Mouse (Mus musculus) stomach, embryonic 16.5 days (tissue): Measurements from ENCODE around the gene Dbp. TPM values are rescaled to one million over a fixed set of nuclear protein-coding genes. Genes with fewer than 3 reads are reported as not detected.

ENCODE experiments used
- ATAC-seq: fragments of 200-750 bp; cut with Nextera tagmentation; 2 replicates; pipeline ENCODE4 v1.8.0; 2017; ENCODE audit warnings: moderate number of reproducible peaks, moderate TSS enrichment; ENCODE audit not compliant: insufficient read depth, low FRiP score
- H3K27ac ChIP-seq: fragments of 300-500 bp; sonication (generic); 2 replicates; pipeline ENCODE4 v1.5.1; 2014; ENCODE audit warnings: low read length
- H3K27me3 ChIP-seq: fragments of 300-500 bp; sonication (generic); 2 replicates; pipeline ENCODE4 v1.6.1; 2014; ENCODE audit warnings: low read length, control low read depth, mixed read lengths; ENCODE audit not compliant: control insufficient read depth, insufficient read depth
- H3K36me3 ChIP-seq: fragments of 300-500 bp; sonication (generic); 2 replicates; pipeline ENCODE4 v1.6.1; 2014; ENCODE audit warnings: low read length; ENCODE audit not compliant: control insufficient read depth, insufficient read depth
- H3K4me1 ChIP-seq: fragments of 300-500 bp; sonication (generic); 2 replicates; pipeline ENCODE4 v1.6.1; 2014; ENCODE audit warnings: low read length, control low read depth, mixed read lengths; ENCODE audit not compliant: control insufficient read depth, insufficient read depth
- H3K4me2 ChIP-seq: fragments of 300-500 bp; sonication (generic); 2 replicates; pipeline ENCODE4 v1.6.1; 2014; ENCODE audit warnings: low read depth, low read length, mixed read lengths
- H3K4me3 ChIP-seq: fragments of 300-500 bp; sonication (generic); replicated peaks from 2 replicates; pipeline ENCODE4 v1.5.1; 2014; ENCODE audit warnings: mild to moderate bottlenecking, low read length
- H3K9ac ChIP-seq: fragments of 300-500 bp; sonication (generic); 2 replicates; pipeline ENCODE4 v1.6.1; 2014; ENCODE audit warnings: low read length
- H3K9me3 ChIP-seq: fragments of 300-500 bp; sonication (generic); replicated peaks from 2 replicates; pipeline ENCODE4 v1.6.1; 2016; ENCODE audit warnings: low read length, control low read depth; ENCODE audit not compliant: control insufficient read depth
- WGBS: fragments of 180-500 bp; shearing (Covaris S2); extraction: QIAGEN DNeasy Blood & Tissue Kit; methylation state at CpG from one replicate; pipeline ENCODE4 v1.1.7; 2014; 5-methylcytosine and 5-hydroxymethylcytosine counted together
- polyA plus RNA-seq: library from polyadenylated mRNA; unstranded; fragments of >200 nt; fragmentation: Nextera tagmentation; extraction: Ambion mirVana; gene quantifications from 2 replicates; pipeline ENCODE4 v1.2.1, GENCODE M21; 2015

Gene Dbp
- polyA plus RNA-seq, 1 experiment from 2014 or later: 2.9 TPM

DNA sequence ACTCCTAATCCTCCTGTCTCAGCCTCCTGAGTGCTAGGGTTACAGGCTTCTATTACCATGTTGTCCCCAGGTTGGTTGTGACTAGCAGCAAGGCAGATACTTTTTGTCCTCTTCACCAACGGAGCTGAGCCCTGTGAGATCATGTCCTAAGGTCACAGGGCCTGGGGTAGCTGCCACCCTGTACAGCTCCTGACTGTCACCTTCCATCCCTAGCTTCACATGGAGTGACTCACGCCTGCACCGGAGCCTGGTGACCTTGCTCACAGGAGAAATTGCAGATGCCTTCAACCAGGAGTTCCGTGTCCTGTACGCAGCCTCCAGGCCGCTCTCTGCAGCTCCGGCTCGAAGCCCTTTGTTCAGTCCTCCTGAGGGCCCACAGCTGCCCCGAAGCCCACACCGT, 21.5 kb downstream of the Dbp start:
- Histone ChIP-seq H3K27me3 (no peaks in the 10 kb centered on the region), H3K4me1 (peaks cover 17% of the 10 kb centered on the region), H3K9ac (no peak overlapping the region), H3K27ac (no peak overlapping the region), H3K36me3 (peaks cover 4% of the 10 kb centered on the region; the same call in 1 of the 2 replicates), H3K4me3 (no peak overlapping the region), H3K4me2 (no peak overlapping the region), H3K9me3 (no peaks in the 10 kb centered on the region)
- no peak for ATAC-seq
- WGBS: 90% methylated on average over 10 of the region's 10 CpGs

DNA sequence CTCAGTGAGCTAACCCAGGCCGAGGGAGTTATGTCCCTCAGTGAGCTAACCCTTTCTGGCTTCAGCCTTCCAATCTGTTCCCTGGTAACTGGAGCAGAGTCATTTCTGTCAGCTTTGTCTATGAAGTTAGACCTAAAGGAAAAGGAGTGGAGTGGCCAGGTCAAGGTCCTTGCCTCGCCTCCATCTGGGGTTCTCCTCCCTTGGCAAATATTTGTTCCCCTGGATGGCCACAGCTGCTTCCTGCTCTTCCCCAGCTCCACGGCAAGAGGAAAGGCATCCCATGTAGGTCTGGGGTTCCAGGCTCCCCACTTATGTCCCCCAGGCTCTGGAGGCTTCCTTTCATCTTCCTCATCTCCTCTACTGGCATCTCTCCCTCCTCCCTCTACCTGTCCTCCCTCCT, 22.7 kb downstream of the Dbp start:
- Histone ChIP-seq H3K27ac (peak overlapping the region; percentile 75), H3K27me3 (no peaks in the 10 kb centered on the region), H3K9me3 (no peaks in the 10 kb centered on the region), H3K9ac (no peak overlapping the region), H3K4me2 (peak overlapping the region; percentile 19; the same call in 1 of the 2 replicates), H3K36me3 (peaks cover 4% of the 10 kb centered on the region; the same call in 1 of the 2 replicates), H3K4me1 (peaks cover 17% of the 10 kb centered on the region), H3K4me3 (no peak overlapping the region)
- ATAC-seq: peak; percentile 56; the same call in 1 of the 2 replicates
- 53% methylated on average over 3 of the region's 3 CpGs for WGBS

DNA sequence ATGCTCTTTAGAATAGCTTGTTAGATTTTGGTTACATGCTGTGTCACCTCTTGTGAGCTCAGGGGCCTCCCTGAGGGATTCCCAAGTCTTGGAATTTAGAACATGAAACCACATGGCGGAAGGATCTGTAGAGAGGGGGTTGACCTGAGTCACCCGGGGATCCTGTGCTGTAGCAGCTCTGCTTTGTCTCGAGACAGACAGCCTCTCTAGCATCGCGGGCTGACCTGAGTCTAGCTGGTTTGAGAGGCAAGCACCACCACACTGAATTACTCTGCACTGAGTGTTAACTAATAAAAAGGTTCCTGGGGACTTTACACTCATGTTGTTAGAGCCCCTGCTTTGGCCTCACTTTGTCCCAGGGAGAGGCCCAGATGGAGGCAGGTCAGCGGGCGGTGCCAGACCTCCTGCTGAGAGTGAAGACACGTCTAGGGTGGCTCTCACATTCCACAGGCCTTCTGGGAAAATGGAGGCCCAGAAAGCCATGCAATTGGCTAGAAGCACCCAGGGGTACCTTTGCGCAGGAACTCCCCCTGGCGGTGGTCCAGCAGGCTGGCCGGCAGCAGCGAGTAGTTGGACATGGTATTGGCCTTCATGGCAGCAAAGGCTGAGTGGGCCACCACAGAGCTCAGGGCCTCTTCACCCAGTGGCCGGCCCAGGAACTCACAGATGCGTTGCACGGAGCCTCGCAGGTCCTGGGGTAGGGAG, 26.0 kb downstream of the Dbp start:
- Histone ChIP-seq H3K9me3 (no peaks in the 10 kb centered on the region), H3K4me2 (no peak overlapping the region), H3K9ac (peak overlapping the region; percentile 43; the same call in 1 of the 2 replicates), H3K4me1 (peaks cover 17% of the 10 kb centered on the region), H3K36me3 (no peaks in the 10 kb centered on the region), H3K4me3 (no peak overlapping the region), H3K27me3 (no peaks in the 10 kb centered on the region), H3K27ac (peak overlapping the region; percentile 82)
- 17% methylated on average over 16 of the region's 16 CpGs for WGBS
- peak; percentile 35; the same call in 1 of the 2 replicates for ATAC-seq

DNA sequence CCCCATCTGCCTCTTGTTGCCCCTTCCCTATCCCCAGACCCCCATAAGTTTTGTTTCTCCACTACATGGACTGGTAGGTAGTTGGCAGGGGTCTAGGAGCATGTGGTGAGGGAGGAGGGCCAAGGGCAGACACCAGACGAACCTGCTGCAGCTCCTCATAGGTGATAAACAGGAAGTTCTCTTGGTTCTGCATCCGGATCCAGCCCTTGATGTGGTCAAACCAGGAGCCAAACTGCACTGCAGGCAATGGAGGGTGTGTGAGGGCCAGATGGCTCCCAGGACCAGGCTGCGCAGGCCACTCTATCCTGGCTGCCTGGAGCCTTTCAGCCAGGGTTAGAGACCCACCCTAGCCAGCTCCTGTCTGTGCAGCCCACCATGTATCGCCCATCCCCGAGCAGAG, 28.6 kb downstream of the Dbp start:
- Histone ChIP-seq H3K4me2 (no peak overlapping the region), H3K9me3 (no peaks in the 10 kb centered on the region), H3K27ac (no peak overlapping the region), H3K4me1 (peaks cover 12% of the 10 kb centered on the region), H3K4me3 (no peak overlapping the region), H3K36me3 (no peaks in the 10 kb centered on the region), H3K9ac (no peak overlapping the region), H3K27me3 (no peaks in the 10 kb centered on the region)
- 82% methylated on average over 5 of the region's 5 CpGs for WGBS
- ATAC-seq: no peak

DNA sequence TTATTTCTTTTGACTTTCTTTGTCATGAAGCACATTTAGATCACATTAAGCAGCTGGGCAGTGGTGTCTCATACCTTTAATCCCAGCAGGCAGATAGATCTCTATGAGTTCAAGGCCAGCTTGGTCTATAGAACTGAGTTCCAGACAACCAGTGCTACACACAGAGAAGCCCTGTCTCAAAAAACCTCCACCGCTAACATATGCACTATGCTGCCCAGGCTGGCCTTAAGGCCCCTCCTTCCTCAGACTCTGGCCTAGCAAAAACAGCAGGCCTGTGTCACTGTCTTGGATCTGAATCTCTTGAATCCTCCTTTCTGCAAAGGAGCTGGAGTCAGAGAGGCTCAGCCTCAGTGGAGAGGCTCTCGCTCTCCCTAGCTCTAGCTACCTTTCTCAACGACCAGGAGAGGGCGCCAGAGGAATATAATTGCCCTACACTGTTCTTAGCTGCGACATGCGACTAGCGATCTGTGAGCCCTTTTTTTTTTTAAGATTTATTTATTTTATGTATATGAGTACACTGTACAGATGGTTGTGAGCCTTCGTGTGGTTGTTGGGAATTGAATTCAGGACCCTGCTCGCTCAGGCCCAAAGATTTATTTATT, 34.4 kb downstream of the Dbp start:
- Histone ChIP-seq H3K9ac (no peak overlapping the region), H3K9me3 (no peaks in the 10 kb centered on the region), H3K36me3 (no peaks in the 10 kb centered on the region), H3K27me3 (no peaks in the 10 kb centered on the region), H3K4me3 (no peak overlapping the region), H3K4me1 (no peaks in the 10 kb centered on the region), H3K4me2 (no peak overlapping the region), H3K27ac (no peak overlapping the region)
- 7% methylated on average over 9 of the region's 9 CpGs for WGBS
- ATAC-seq: peak; percentile 77; the same call in 1 of the 2 replicates

DNA sequence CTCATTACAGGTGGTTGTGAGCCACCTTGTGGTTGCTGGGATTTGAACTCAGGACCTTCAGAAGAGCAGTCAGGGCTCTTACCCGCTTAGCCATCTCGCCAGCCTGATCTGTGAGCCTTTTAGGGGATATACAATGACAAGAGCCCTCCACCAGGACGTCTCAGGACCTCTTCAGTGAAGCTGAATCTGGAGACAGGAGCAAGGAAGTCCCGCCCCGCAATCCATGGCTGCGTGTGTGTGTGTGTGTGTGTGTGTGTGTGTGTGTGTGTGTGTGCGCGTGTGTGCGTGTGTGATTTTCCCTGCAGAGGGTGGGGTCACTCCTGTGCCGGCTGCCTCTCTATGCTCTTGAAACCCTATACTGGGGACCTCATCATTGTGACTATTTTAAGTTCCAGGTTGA, 34.9 kb downstream of the Dbp start:
- no peak for ATAC-seq
- 56% methylated on average over 10 of the region's 10 CpGs for WGBS

DNA sequence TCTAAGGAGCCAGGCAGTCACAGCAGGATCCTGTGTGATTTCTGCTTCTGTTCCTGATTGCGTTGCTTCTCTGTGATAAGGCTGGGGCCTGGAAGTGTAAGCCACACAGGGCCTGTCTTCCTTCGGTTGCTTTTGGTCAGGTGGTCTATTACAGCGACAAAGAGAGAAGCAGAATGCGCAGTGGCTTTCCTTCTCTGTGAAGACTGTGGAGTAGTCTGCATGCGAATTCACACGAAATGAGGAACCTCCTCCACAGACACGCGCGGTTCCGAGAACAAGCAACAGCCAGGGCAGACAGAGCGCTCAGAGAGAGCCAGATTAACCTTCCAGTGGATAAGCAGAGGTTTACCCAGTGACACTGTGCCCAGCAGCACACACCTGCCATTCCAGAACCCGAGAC, 36.4 kb downstream of the Dbp start:
- Histone ChIP-seq H3K9me3 (no peaks in the 10 kb centered on the region), H3K27me3 (no peaks in the 10 kb centered on the region), H3K4me1 (no peaks in the 10 kb centered on the region), H3K9ac (0 out of 2 replicates have a peak overlapping the region, but pooled peaks have one; percentile 9), H3K4me3 (no peak overlapping the region), H3K27ac (no peak overlapping the region), H3K4me2 (peak overlapping the region; percentile 47; the same call in 1 of the 2 replicates), H3K36me3 (no peaks in the 10 kb centered on the region)
- WGBS: 79% methylated on average over 12 of the region's 12 CpGs
- ATAC-seq: no peak

More for the DNA sequence above, 34.9 kb downstream of the Dbp start:
- Histone ChIP-seq H3K4me1 (no peaks in the 10 kb centered on the region), H3K27me3 (no peaks in the 10 kb centered on the region), H3K4me3 (no peak overlapping the region), H3K9me3 (no peaks in the 10 kb centered on the region), H3K36me3 (no peaks in the 10 kb centered on the region), H3K9ac (no peak overlapping the region), H3K27ac (no peak overlapping the region), H3K4me2 (no peak overlapping the region)

DNA sequence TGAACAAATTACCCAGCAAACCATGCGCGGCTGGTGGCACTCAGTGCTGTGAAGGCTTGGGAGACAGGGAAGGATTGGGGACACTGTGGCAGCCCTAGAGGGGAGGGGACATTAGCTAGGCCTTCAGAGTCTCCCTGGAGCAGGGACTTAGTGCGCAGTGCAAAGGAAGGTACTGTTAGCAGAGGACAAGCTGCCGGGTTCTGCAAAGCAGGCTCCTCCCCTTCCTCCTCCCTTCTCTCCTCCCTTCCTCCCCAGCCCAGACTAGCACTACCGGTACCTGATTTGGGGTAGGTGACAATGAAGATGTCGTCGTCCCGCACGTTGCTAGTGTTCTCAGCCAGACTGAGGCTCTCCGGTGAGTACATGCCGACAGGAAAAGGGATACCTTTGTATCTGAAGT, 36.9 kb downstream of the Dbp start:
- Histone ChIP-seq H3K9me3 (no peaks in the 10 kb centered on the region), H3K27ac (no peak overlapping the region), H3K4me3 (peak overlapping the region; percentile 34), H3K9ac (peak overlapping the region; percentile 49), H3K4me1 (no peaks in the 10 kb centered on the region), H3K27me3 (no peaks in the 10 kb centered on the region), H3K4me2 (peak overlapping the region; percentile 47), H3K36me3 (no peaks in the 10 kb centered on the region)
- WGBS: 36% methylated on average over 11 of the region's 11 CpGs
- peak; percentile 51; the same call in 1 of the 2 replicates for ATAC-seq

DNA sequence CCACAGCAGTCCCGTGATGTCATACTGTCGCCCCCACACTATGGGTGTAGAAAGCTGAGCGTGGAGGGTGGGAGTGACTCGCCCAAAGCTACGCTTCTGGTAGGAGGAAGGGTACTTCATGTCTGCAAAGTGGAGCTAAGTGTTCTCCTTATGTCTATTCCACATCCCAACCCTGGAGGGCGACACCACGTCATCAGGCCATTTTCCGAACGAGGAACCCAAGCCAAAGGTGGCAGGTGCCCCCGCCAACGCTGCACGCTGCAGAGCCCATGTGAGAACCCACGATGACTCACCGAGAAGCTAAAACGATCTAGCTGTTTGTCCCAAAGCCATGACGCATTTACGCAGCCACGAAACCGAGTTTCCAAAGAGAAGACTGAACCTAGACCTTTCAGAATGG, 37.5 kb downstream of the Dbp start:
- peak overlapping the region; percentile 49 for H3K9ac ChIP-seq
- WGBS: 31% methylated on average over 19 of the region's 19 CpGs
- H3K4me2 ChIP-seq: peak overlapping the region; percentile 47
- H3K4me3 ChIP-seq: peak overlapping the region; percentile 34
- H3K9me3 ChIP-seq: no peaks in the 10 kb centered on the region
- no peak; the same call in 1 of the 2 replicates for ATAC-seq
- no peak overlapping the region for H3K27ac ChIP-seq
- H3K36me3 ChIP-seq: no peaks in the 10 kb centered on the region
- H3K4me1 ChIP-seq: no peaks in the 10 kb centered on the region
- no peaks in the 10 kb centered on the region for H3K27me3 ChIP-seq
